8 mouse cellular contexts compared by ENCODE assay signal in genomic region chr4:136172011-136172541, GRCm38 (mm10). TPM values are rescaled to one million over a fixed set of nuclear protein-coding genes. Genes with fewer than 3 reads are reported as not detected.
DNase-seq lines count a peak whose midpoint lies in the region; ATAC-seq and TF ChIP-seq lines count a peak whose summit lies in the region.

Gene E2f2, plus strand, starts transcription at chr4:136172394.

- no peak for TF ChIP-seq CTCF in small intestine, adult 2 months (IDR thresholded peaks at IDR 0.05; ENCODE audit: extremely low read depth, insufficient read length, insufficient replicate concordance, low read depth, low read length)

- peaks cover 13% of the 10 kb centered on the region for H3K4me1 ChIP-seq in embryonic facial prominence, embryonic 14.5 days (ENCODE audit: control insufficient read depth, insufficient read depth, low read length)
- peaks cover 48% of the 10 kb centered on the region for H3K4me1 ChIP-seq in heart, embryonic 15.5 days (replicated peaks)
- H3K4me1 ChIP-seq in small intestine, adult 2 months (ENCODE audit: control insufficient read depth, insufficient read depth, insufficient read length, low read length) = peaks cover 35% of the 10 kb centered on the region

- H3K27me3 ChIP-seq in embryonic facial prominence, embryonic 14.5 days (replicated peaks; ENCODE audit: control insufficient read depth, insufficient read depth, low read length) = no peaks in the 10 kb centered on the region
- no peaks in the 10 kb centered on the region for H3K27me3 ChIP-seq in heart, embryonic 15.5 days
- H3K27me3 ChIP-seq in small intestine, adult 2 months (ENCODE audit: control insufficient read depth, insufficient read depth, low read length) = no peaks in the 10 kb centered on the region

- H3K4me3 ChIP-seq in embryonic facial prominence, embryonic 14.5 days (ENCODE audit: low read depth, low read length) = peak within 1 kb of the TSS; percentile 76
- peak within 1 kb of the TSS; percentile 73 for H3K4me3 ChIP-seq in heart, embryonic 15.5 days
- H3K4me3 ChIP-seq in small intestine, adult 2 months (ENCODE audit: low read depth, low read length) = peak within 1 kb of the TSS; percentile 95

- no peaks in the 10 kb centered on the region for H3K36me3 ChIP-seq in embryonic facial prominence, embryonic 14.5 days (ENCODE audit: control insufficient read depth, insufficient read depth, low read length)
- no peaks in the 10 kb centered on the region for H3K36me3 ChIP-seq in heart, embryonic 15.5 days
- no peaks in the 10 kb centered on the region for H3K36me3 ChIP-seq in small intestine, adult 2 months (ENCODE audit: control insufficient read depth, insufficient read depth, low read length)

- ATAC-seq in CD4-positive, CD25-positive, alpha-beta regulatory T cell, adult 4 months = peak; percentile 86
- ATAC-seq in embryonic facial prominence, embryonic 14.5 days (ENCODE audit: low read depth) = peak; percentile 45
- ATAC-seq in heart, embryonic 15.5 days (replicated peaks; ENCODE audit: insufficient number of reproducible peaks, insufficient read depth, low FRiP score, low read depth) = 0 out of 2 replicates have a peak, but pooled peaks have one; percentile 24
- peak; percentile 38 for ATAC-seq in megakaryocyte, adult 5-6 weeks (ENCODE audit: poor library complexity, severe bottlenecking)

- peak; percentile 82 for DNase-seq in NIH3T3 (ENCODE audit: low read depth)
- DNase-seq in embryonic facial prominence, embryonic 14.5 days (ENCODE audit: low spot score) = peak; percentile 93
- peak; percentile 85 for DNase-seq in kidney, postnatal 14 days
- no peak for DNase-seq in layer of hippocampus, adult 9-10 months (ENCODE audit: low spot score)

- H3K9ac ChIP-seq in embryonic facial prominence, embryonic 14.5 days (ENCODE audit: low read depth, low read length) = peak within 1 kb of the TSS; percentile 73
- peak within 1 kb of the TSS; percentile 74 for H3K9ac ChIP-seq in heart, embryonic 15.5 days

- no peak for TF ChIP-seq POLR2A in small intestine, adult 2 months (IDR thresholded peaks at IDR 0.05; ENCODE audit: low read depth, low read length)

- no peaks in the 10 kb centered on the region for H3K9me3 ChIP-seq in embryonic facial prominence, embryonic 14.5 days (ENCODE audit: control insufficient read depth, low read length)
- H3K9me3 ChIP-seq in heart, embryonic 15.5 days (replicated peaks) = no peaks in the 10 kb centered on the region

- under 1% methylated on average over 31 of the region's 35 CpGs for WGBS in embryonic facial prominence, embryonic 14.5 days
- under 1% methylated on average over 35 of the region's 35 CpGs for WGBS in heart, embryonic 15.5 days
- under 1% methylated on average over 35 of the region's 35 CpGs for WGBS in small intestine, adult 2 months

- peak within 1 kb of the TSS; percentile 80 for H3K27ac ChIP-seq in embryonic facial prominence, embryonic 14.5 days (replicated peaks; ENCODE audit: low read depth, low read length)
- H3K27ac ChIP-seq in heart, embryonic 15.5 days = peak within 1 kb of the TSS; percentile 57
- H3K27ac ChIP-seq in small intestine, adult 2 months (ENCODE audit: insufficient read depth, low read depth, low read length) = peak within 1 kb of the TSS; percentile 90

- H3K4me2 ChIP-seq in embryonic facial prominence, embryonic 14.5 days (ENCODE audit: low read depth, low read length) = peak within 1 kb of the TSS; percentile 100
- peak within 1 kb of the TSS; percentile 97 for H3K4me2 ChIP-seq in heart, embryonic 15.5 days

RNA-seq across cellular contexts. Expression of gene E2f2, which starts in this region (rescaled TPM):
- 10 to 100 TPM; 14.5 to 29.6 TPM for polyA plus RNA-seq in CD4-positive, CD25-positive, alpha-beta regulatory T cell, adult 4 months (2017; shearing (Covaris generic))
- 7.9 and 10.1 TPM in 2 replicates for polyA plus RNA-seq in embryonic facial prominence, embryonic 14.5 days (2014; fragmentation: Nextera tagmentation; extraction: Ambion mirVana)
- 7.8 and 9.6 TPM in 2 replicates for polyA plus RNA-seq in heart, embryonic 15.5 days (2015; fragmentation: Nextera tagmentation; extraction: Ambion mirVana)
- total RNA-seq in megakaryocyte, adult 5-6 weeks (2015) = 78.1 and 107 TPM in 2 replicates
- 59.4 and 63.6 TPM in 2 replicates for total RNA-seq in megakaryocyte, adult 5-6 weeks (2017)
- polyA plus RNA-seq in small intestine, adult 2 months (2012; rRNA removed) = 7.5 and 11.5 TPM in 2 replicates

Comparison
In these comparisons a context has a peak if more than half of its experiments do, and no peak if none do; other contexts are left out.
1. ATAC-seq: peak in every context shown above with its lines; median percentile 86 in CD4-positive, CD25-positive, alpha-beta regulatory T cell, adult 4 months; 45 in embryonic facial prominence, embryonic 14.5 days; 38 in megakaryocyte, adult 5-6 weeks; 24 in heart, embryonic 15.5 days.